Mouse (Mus musculus) hindbrain, embryonic 15.5 days (tissue): ENCODE measurements at regions not wholly inside any gene's neighbourhood (a gene's known extent, or its start where the extent isn't known, plus 50 kb on each side); places are given as distances from the start of the nearest gene placed in this dataset.

Experiments
- ATAC-seq: fragments of 200-750 bp; cut with Nextera tagmentation; 2 replicates; pipeline ENCODE4 v1.8.0; 2017; ENCODE audit warnings: low read depth, moderate number of reproducible peaks, moderate TSS enrichment; ENCODE audit not compliant: low FRiP score
- H3K27ac ChIP-seq: fragments of 300-500 bp; sonication (generic); replicated peaks from 2 replicates; pipeline ENCODE4 v1.5.1; 2015; ENCODE audit warnings: mild to moderate bottlenecking, inconsistent platforms
- H3K27me3 ChIP-seq: fragments of 300-500 bp; sonication (generic); 2 replicates; pipeline ENCODE4 v1.6.1; 2015; ENCODE audit warnings: control low read depth, inconsistent platforms
- H3K36me3 ChIP-seq: fragments of 300-500 bp; sonication (generic); 2 replicates; pipeline ENCODE4 v1.6.1; 2015; ENCODE audit warnings: control low read depth, inconsistent platforms
- H3K4me1 ChIP-seq: fragments of 300-500 bp; sonication (generic); replicated peaks from 2 replicates; pipeline ENCODE4 v1.6.1; 2015; ENCODE audit warnings: control low read depth, inconsistent platforms
- H3K4me2 ChIP-seq: fragments of 300-500 bp; sonication (generic); 2 replicates; pipeline ENCODE4 v1.6.1; 2015; ENCODE audit warnings: moderate library complexity, mild to moderate bottlenecking, inconsistent platforms
- H3K4me3 ChIP-seq: fragments of 300-500 bp; sonication (generic); 2 replicates; pipeline ENCODE4 v1.5.1; 2015; ENCODE audit warnings: mild to moderate bottlenecking, inconsistent platforms
- H3K9ac ChIP-seq: fragments of 300-500 bp; sonication (generic); 2 replicates; pipeline ENCODE4 v1.6.1; 2015; ENCODE audit warnings: inconsistent platforms
- H3K9me3 ChIP-seq: fragments of 300-500 bp; sonication (generic); 2 replicates; pipeline ENCODE4 v1.6.1; 2016; ENCODE audit warnings: control low read depth, inconsistent platforms
- WGBS: fragments of 180-500 bp; shearing (Covaris S2); methylation state at CpG from one replicate; pipeline ENCODE4 v1.1.7; 2015; 5-methylcytosine and 5-hydroxymethylcytosine counted together

GRCm38 (mm10) chr2:95142151-95142550 lies 704.2 kb upstream of the Api5 start:
- no peak overlapping the region for H3K4me2 ChIP-seq
- WGBS = 33% methylated on average over 3 of the region's 3 CpGs
- H3K9ac ChIP-seq = no peak overlapping the region
- H3K27me3 ChIP-seq = no peaks in the 10 kb centered on the region
- no peak; the same call in 1 of the 2 replicates for ATAC-seq
- no peaks in the 10 kb centered on the region for H3K4me1 ChIP-seq
- no peaks in the 10 kb centered on the region for H3K36me3 ChIP-seq
- no peak overlapping the region for H3K4me3 ChIP-seq
- H3K9me3 ChIP-seq = no peaks in the 10 kb centered on the region
- H3K27ac ChIP-seq = no peak overlapping the region

- Histone ChIP-seq H3K4me1 (no peaks in the 10 kb centered on the region), H3K9ac (no peak overlapping the region), H3K4me3 (no peak overlapping the region), H3K4me2 (no peak overlapping the region), H3K9me3 (no peaks in the 10 kb centered on the region), H3K36me3 (no peaks in the 10 kb centered on the region), H3K27me3 (no peaks in the 10 kb centered on the region), H3K27ac (no peak overlapping the region)
- ATAC-seq = no peak
- 34% methylated on average over 1 of the region's 1 CpGs for WGBS
These were observed 702.2 kb upstream of the Api5 start for GRCm38 (mm10) chr2:95140116-95140515.

- no peak overlapping the region for H3K9ac ChIP-seq
- H3K4me3 ChIP-seq = no peak overlapping the region
- H3K36me3 ChIP-seq = no peaks in the 10 kb centered on the region
- no peak overlapping the region for H3K27ac ChIP-seq
- 82% methylated on average over 6 of the region's 6 CpGs for WGBS
- no peak overlapping the region for H3K4me2 ChIP-seq
- H3K9me3 ChIP-seq = no peaks in the 10 kb centered on the region
- no peaks in the 10 kb centered on the region for H3K4me1 ChIP-seq
- H3K27me3 ChIP-seq = no peaks in the 10 kb centered on the region
- ATAC-seq = no peak
These were observed 698.7 kb upstream of the Api5 start for GRCm38 (mm10) chr2:95136636-95137035.

GRCm38 (mm10) chr2:95131181-95131580 lies 693.2 kb upstream of the Api5 start:
- Histone ChIP-seq H3K4me2 (no peak overlapping the region), H3K4me1 (no peaks in the 10 kb centered on the region), H3K27ac (no peak overlapping the region), H3K9me3 (no peaks in the 10 kb centered on the region), H3K4me3 (no peak overlapping the region), H3K9ac (no peak overlapping the region), H3K36me3 (no peaks in the 10 kb centered on the region), H3K27me3 (no peaks in the 10 kb centered on the region)
- WGBS = 73% methylated on average over 2 of the region's 2 CpGs
- peak; percentile 48; the same call in 1 of the 2 replicates for ATAC-seq

GRCm38 (mm10) chr2:95128721-95129120 lies 690.8 kb upstream of the Api5 start:
- H3K4me2 ChIP-seq = no peak overlapping the region
- no peak for ATAC-seq
- no peaks in the 10 kb centered on the region for H3K27me3 ChIP-seq
- no peaks in the 10 kb centered on the region for H3K4me1 ChIP-seq
- H3K36me3 ChIP-seq = no peaks in the 10 kb centered on the region
- H3K9me3 ChIP-seq = no peaks in the 10 kb centered on the region
- no peak overlapping the region for H3K27ac ChIP-seq
- H3K4me3 ChIP-seq = no peak overlapping the region
- no peak overlapping the region for H3K9ac ChIP-seq
- 41% methylated on average over 1 of the region's 1 CpGs for WGBS

GRCm38 (mm10) chr2:95119544-95119943 lies 681.6 kb upstream of the Api5 start:
- H3K27me3 ChIP-seq = no peaks in the 10 kb centered on the region
- H3K4me1 ChIP-seq = no peaks in the 10 kb centered on the region
- no peaks in the 10 kb centered on the region for H3K9me3 ChIP-seq
- H3K36me3 ChIP-seq = no peaks in the 10 kb centered on the region
- no peak for ATAC-seq
- H3K4me3 ChIP-seq = no peak overlapping the region
- no peak overlapping the region for H3K9ac ChIP-seq
- H3K27ac ChIP-seq = no peak overlapping the region
- H3K4me2 ChIP-seq = no peak overlapping the region

GRCm38 (mm10) chr2:95097055-95097454 lies 659.1 kb upstream of the Api5 start:
- H3K9ac ChIP-seq = no peak overlapping the region
- no peaks in the 10 kb centered on the region for H3K27me3 ChIP-seq
- no peaks in the 10 kb centered on the region for H3K4me1 ChIP-seq
- WGBS = 82% methylated on average over 5 of the region's 5 CpGs
- no peak overlapping the region for H3K27ac ChIP-seq
- no peak overlapping the region for H3K4me2 ChIP-seq
- no peaks in the 10 kb centered on the region for H3K9me3 ChIP-seq
- H3K4me3 ChIP-seq = no peak overlapping the region
- H3K36me3 ChIP-seq = no peaks in the 10 kb centered on the region
- ATAC-seq = no peak

- Histone ChIP-seq H3K4me1 (no peaks in the 10 kb centered on the region; the same call in 1 of the 2 replicates), H3K27ac (0 out of 2 replicates have a peak overlapping the region, but pooled peaks have one; percentile 11), H3K27me3 (no peaks in the 10 kb centered on the region), H3K9me3 (no peaks in the 10 kb centered on the region), H3K9ac (no peak overlapping the region), H3K4me2 (no peak overlapping the region), H3K4me3 (no peak overlapping the region), H3K36me3 (no peaks in the 10 kb centered on the region)
- 15% methylated on average over 1 of the region's 1 CpGs for WGBS
- no peak for ATAC-seq
These were observed 616.7 kb upstream of the Api5 start for GRCm38 (mm10) chr2:95054636-95055035.

- H3K4me3 ChIP-seq = no peak overlapping the region
- H3K9ac ChIP-seq = no peak overlapping the region
- no peaks in the 10 kb centered on the region; the same call in 1 of the 2 replicates for H3K4me1 ChIP-seq
- H3K4me2 ChIP-seq = no peak overlapping the region
- no peaks in the 10 kb centered on the region for H3K36me3 ChIP-seq
- peak; percentile 75 for ATAC-seq
- H3K9me3 ChIP-seq = no peaks in the 10 kb centered on the region
- H3K27me3 ChIP-seq = no peaks in the 10 kb centered on the region
- H3K27ac ChIP-seq = no peak overlapping the region
- 64% methylated on average over 3 of the region's 3 CpGs for WGBS
These were observed 615.9 kb upstream of the Api5 start for GRCm38 (mm10) chr2:95053866-95054265.
